Mouse (Mus musculus) olfactory bulb, adult 2 months (tissue): ENCODE data around the gene Ppcdc. TPM values are rescaled to one million over a fixed set of nuclear protein-coding genes. Genes with fewer than 3 reads are reported as not detected.

Experiments used
- H3K27ac ChIP-seq: fragments of 200-500 bp; 2 replicates; pipeline ENCODE4 v1.5.1; 2012; ENCODE audit warnings: low read depth, low read length; ENCODE audit not compliant: insufficient read depth
- H3K4me1 ChIP-seq: fragments of 200-500 bp; 2 replicates; pipeline ENCODE4 v1.6.1; 2012; ENCODE audit warnings: low read length; ENCODE audit not compliant: control insufficient read depth, insufficient read depth
- H3K4me3 ChIP-seq: fragments of 200-500 bp; 2 replicates; pipeline ENCODE4 v1.5.1; 2012; ENCODE audit warnings: mild to moderate bottlenecking, low read depth, low read length, moderate library complexity; ENCODE audit not compliant: insufficient read depth
- CTCF ChIP-seq: fragments of 200-500 bp; IDR thresholded peaks from 2 replicates; pipeline ENCODE4 v1.5.1; 2012; ENCODE audit warnings: low read depth, mild to moderate bottlenecking, low read length, moderate library complexity; ENCODE audit not compliant: insufficient read depth
- POLR2A ChIP-seq: fragments of 200-500 bp; IDR thresholded peaks from 2 replicates; pipeline ENCODE4 v1.6.1; 2012; ENCODE audit warnings: mild to moderate bottlenecking, low read depth, low read length, moderate library complexity; ENCODE audit not compliant: insufficient read depth
- WGBS: fragments of 180-500 bp; shearing (Covaris S2); methylation state at CpG from one replicate; pipeline ENCODE4 v1.1.7; 2018; 5-methylcytosine and 5-hydroxymethylcytosine counted together
- polyA plus RNA-seq: library from polyadenylated mRNA; stranded (reverse); fragments of >200 nt; gene quantifications from 2 replicates; pipeline ENCODE4 v1.2.4, GENCODE M21; 2012; ENCODE audit warnings: low replicate concordance; ENCODE audit not compliant: missing spikeins, insufficient read depth, insufficient read length

Ppcdc gene
- polyA plus RNA-seq, 1 experiment: not detected

DNA sequence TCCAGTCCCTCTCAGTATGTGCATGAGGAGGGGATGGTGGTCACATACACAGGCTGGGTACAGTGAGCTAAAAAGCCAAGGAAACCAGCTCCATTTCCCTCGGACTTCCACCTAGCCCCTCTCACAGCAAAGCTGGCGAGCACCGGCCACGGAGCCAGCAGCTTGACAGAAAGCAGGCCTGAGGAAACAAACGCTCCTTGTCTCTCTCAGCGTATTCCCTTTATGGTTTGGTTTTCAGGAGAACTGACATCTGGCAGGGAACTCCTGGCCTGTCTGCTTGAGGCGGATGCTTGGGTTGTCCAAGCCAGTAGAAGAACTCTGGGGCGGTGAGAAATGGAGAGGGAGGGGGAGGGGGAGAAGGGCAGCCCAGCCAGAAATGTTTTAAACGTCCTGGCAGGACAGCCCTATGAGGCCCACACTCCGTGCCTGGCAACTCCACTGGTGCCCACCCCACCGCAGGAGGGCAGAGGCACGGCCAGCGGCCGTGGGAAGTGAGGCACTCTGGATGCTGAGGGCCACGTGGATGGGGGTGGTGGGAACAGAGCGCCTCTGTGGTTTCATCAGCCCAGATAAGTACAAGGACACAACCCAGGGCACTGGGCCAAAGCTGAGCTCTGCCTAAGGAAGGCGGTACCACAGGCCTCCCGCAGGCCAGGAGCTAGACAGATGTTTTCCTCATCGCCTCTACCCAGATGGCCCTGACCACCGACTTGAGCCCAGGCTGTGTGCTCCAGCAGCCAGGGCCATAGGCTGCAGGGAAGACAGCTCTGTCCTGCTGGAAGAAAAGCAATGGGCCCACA, 19.4 kb downstream of the Ppcdc start:
- peak overlapping the region; percentile 63 for H3K27ac ChIP-seq
- no peak overlapping the region for H3K4me3 ChIP-seq
- WGBS: 42% methylated on average over 20 of the region's 20 CpGs

DNA sequence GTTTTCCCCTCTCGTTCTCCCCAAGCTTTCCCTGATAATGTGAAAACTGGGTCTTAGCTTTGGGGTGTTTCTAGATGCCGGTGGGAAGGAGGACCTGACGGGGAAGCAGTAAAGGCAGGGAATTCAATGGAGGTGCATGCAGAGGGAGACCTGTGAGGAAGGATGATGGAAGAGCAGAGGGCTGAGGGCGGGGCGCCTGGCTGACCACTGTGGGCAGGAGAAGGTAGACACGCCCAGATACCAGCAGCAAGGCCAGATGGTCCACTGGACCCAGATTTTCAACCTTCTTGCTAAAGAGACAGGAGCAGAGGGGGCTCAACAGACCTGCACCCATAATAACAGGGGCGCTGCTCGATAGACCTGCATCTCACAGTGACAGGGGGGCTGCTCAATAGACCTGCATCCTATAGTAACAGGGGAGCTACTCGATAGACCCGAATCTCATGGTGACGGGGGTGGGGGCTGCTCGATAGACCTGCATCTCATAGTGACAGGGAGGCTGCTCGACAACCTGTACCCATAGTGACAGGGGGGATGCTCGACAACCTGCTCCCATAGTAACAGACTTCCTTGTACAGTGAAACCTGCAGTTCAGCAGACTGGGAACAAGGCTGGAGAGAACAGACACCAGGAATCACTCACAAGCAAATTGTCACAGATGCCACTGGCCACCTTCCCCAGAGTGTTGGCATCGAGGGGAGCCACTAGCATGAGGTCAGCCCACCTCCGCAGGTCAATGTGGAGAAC, 20.2 kb downstream of the Ppcdc start:
- TF ChIP-seq POLR2A (no peak), CTCF (no peak)
- H3K4me3 ChIP-seq: no peak overlapping the region
- H3K27ac ChIP-seq: peak overlapping the region; percentile 35
- peaks cover 16% of the 10 kb centered on the region for H3K4me1 ChIP-seq
- 84% methylated on average over 16 of the region's 16 CpGs for WGBS

More for the DNA sequence above, 19.4 kb downstream of the Ppcdc start:
- TF ChIP-seq POLR2A (no peak), CTCF (no peak)
- H3K4me1 ChIP-seq: peaks cover 20% of the 10 kb centered on the region

DNA sequence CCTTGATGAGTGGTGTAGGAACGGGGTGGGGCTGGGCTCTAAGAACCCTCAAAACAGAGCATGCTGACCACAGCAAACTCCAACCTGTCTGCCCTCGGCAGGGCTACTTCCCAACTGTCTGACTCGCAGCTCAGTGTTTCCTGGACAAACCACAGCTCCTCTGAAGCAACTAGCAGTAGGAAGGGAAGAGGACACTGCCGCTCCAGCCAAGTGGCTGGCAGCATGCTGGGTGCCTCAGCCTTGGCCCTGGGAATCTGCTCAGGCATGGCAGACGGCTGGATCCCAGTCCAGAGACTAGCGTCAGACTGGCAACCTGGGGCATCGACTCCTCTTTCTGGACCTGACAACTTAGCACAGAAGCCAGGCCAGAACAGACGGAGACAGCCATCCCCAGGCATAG, 22.6 kb downstream of the Ppcdc start:
- no peak overlapping the region for H3K27ac ChIP-seq
- no peak overlapping the region for H3K4me3 ChIP-seq
- peaks cover 16% of the 10 kb centered on the region for H3K4me1 ChIP-seq
- TF ChIP-seq POLR2A (no peak), CTCF (no peak)
- 88% methylated on average over 8 of the region's 8 CpGs for WGBS

DNA sequence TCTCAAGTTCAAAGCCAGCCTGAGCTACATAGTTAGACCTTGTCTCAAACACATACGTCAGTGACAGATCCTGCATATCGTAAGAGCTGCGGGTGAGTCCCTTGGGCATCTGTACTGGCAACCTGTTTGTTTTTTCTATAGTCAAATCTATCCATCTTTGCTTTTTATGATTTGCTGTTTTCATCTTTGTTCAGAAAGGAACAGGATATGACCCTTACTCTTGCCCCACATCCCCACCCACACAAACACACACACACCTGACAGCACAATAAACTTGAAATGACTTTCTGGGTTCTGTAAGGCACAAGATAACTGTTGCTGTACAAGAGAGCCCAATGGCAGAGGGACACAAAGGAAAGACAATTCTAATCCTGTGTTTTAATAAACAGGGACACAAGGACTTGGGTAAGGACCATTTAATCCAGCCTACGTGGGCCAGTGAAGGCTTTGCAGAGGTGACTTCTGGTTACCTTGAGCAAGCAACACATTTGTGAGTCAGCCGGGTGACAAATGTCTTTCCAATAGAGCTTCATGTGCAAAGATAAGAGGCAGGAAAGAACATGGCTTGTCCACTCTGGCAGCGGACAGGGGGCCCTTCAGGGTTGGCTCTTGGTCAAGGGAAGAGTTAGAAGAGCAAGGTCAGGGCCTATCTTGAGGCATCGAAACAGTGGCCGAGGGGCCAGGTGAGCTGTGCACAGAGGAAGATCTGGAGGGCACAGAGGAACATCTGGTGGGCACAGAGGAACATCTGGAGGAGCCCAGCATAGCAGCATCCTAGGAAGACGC, 32.6 kb downstream of the Ppcdc start:
- WGBS: 94% methylated on average over 9 of the region's 9 CpGs
- H3K4me3 ChIP-seq: no peak overlapping the region
- H3K27ac ChIP-seq: no peak overlapping the region
- TF ChIP-seq POLR2A: no peak
- no peak for TF ChIP-seq CTCF
- H3K4me1 ChIP-seq: no peaks in the 10 kb centered on the region

DNA sequence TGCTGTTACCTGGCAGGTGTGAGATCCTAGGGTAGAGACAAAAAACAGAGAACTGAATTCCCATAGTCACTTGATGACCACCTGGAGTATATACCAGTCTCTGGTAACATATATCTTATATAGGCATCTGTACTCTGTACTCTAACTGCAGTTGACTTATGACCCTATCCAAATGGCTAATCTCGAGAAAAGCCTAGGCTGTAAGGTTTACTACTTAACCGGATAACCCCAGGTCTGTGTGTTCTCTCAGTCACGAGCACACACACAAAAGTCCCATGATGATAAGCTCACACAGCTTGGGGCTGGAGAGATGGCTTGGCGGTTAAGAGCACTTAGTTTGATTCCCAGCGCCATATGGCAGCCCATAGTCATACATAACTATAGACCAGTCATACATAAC, 33.5 kb downstream of the Ppcdc start:
- Histone ChIP-seq H3K27ac (no peak overlapping the region), H3K4me1 (no peaks in the 10 kb centered on the region), H3K4me3 (no peak overlapping the region)
- 90% methylated on average over 5 of the region's 5 CpGs for WGBS
- TF ChIP-seq CTCF: no peak
- TF ChIP-seq POLR2A: no peak

DNA sequence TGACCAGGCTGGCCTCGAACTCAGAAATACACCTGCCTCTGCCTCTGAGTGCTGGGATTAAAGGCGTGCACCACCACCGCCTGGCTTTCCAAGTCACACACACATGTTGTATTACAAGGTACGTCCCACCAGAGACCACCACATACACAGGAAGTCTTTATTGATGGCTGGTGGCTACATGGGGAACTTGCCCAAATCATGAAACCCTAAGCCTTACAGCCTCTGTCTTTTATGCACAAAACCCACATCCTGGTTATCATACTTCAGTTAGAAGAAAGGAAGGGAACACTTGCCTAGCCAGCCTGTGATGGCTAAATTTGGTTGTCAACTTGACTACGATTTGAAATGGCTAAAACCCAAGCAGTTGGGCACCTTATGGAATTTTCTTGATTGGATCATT, 35.9 kb downstream of the Ppcdc start:
- TF ChIP-seq CTCF (no peak), POLR2A (no peak)
- Histone ChIP-seq H3K4me3 (no peak overlapping the region), H3K4me1 (no peaks in the 10 kb centered on the region), H3K27ac (no peak overlapping the region)
- WGBS: 93% methylated on average over 5 of the region's 5 CpGs

DNA sequence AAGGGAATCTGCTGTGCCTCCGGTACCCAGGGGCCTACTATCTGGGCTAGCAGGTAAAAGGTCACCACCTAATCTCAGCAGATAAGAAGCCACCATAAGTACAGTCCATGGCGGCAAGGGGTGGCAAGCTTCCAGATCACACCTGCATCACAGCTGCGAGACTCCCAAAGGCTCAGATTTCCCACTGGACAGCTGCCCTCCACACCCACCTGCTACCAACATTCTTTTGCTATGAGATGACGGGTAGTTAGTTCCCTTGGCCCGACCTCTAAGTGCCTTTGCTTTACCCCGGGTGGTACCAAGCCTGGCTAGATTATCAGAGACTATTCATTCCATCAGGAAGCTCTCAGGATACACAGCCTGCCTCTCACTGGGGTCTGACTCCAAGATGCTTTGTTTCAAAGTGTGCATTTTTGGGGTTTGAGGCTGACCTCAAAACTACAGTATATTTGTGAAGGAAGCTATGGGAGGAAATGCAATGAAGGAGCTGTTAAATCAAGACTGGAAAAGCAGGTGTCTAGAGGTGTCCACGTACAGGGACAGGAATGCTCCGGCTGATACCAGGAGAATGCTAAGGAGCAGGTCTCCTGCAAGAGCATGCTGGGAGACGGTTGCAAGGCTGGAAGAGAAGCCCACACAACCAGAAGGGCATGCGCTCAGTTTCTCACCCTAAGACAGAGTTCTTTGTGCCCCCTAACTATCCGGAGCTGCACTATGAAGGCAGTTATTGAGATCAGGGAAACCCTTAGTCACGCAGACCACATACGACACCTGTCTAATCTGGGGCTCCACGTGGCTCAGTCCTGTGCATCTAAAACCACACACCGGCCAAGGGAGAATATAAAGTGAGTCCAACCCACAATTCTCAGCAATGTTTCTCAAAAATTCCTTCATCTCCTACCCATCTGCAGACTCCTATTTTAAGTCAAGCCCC, 37.3 kb downstream of the Ppcdc start:
- TF ChIP-seq CTCF: no peak
- no peak for TF ChIP-seq POLR2A
- Histone ChIP-seq H3K27ac (no peak overlapping the region), H3K4me3 (no peak overlapping the region), H3K4me1 (no peaks in the 10 kb centered on the region)
- WGBS: 88% methylated on average over 15 of the region's 15 CpGs

DNA sequence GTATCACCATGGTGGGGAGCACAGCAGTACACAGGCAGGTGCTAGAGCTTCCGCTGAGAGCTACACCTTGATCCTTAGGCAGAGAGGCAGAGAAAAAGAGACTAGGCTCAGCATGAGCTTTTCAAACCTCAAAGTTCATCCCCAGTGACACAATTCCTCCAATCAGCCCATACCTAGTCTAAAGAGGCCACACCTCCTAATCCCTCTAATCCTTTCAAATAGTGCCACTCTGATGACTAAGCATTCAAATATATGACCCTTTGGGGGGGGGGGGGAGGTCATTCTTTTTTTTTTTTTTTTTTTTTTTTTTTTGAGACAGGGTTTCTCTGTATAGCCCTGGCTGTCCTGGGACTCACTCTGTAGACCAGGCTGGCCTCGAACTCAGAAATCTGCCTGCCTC, 41.2 kb downstream of the Ppcdc start:
- 94% methylated on average over 2 of the region's 2 CpGs for WGBS
- no peak overlapping the region for H3K27ac ChIP-seq
- H3K4me3 ChIP-seq: no peak overlapping the region
- no peak for TF ChIP-seq POLR2A
- TF ChIP-seq CTCF: no peak
- no peaks in the 10 kb centered on the region for H3K4me1 ChIP-seq
